Mouse (Mus musculus) MN1 (cell line): Measurements from ENCODE around the gene Urb1.
"Not testable (repeated sequence)": the region's sequence is repeated elsewhere in the genome, so short reads cannot be mapped to it uniquely, and the experiment has no call there.

ENCODE experiments used
- DNase-seq: peaks from one replicate; pipeline ENCODE4 v3.0.0-alpha.2; 2016; ENCODE audit warnings: low spot score

The Urb1 gene

GRCm38 (mm10) chr16:90809975-90810715 is at the start of gene Urb1:
Gene Urb1, minus strand, starts transcription at chr16:90810413.
- DNase-seq, result peak; percentile 96

GRCm38 (mm10) chr16:90858206-90858605 is 48.0 kb upstream of the Urb1 start:
- DNase-seq, result no peak

- no peak for DNase-seq
Measured at GRCm38 (mm10) chr16:90856552-90857200, 46.5 kb upstream of the Urb1 start.

GRCm38 (mm10) chr16:90851621-90852334 is 41.6 kb upstream of the Urb1 start:
- DNase-seq, result no peak

- DNase-seq, result peak; percentile 26
Measured at GRCm38 (mm10) chr16:90850881-90851280, 40.7 kb upstream of the Urb1 start.

- DNase-seq, result no peak
Measured at GRCm38 (mm10) chr16:90849262-90849661, 39.0 kb upstream of the Urb1 start.

- DNase-seq, result no peak
Measured at GRCm38 (mm10) chr16:90848697-90849096, 38.5 kb upstream of the Urb1 start.

- DNase-seq, result no peak
Measured at GRCm38 (mm10) chr16:90845591-90845990, 35.4 kb upstream of the Urb1 start.

- no peak for DNase-seq
Measured at GRCm38 (mm10) chr16:90845038-90845437, 34.8 kb upstream of the Urb1 start.

GRCm38 (mm10) chr16:90842164-90842563 is 32.0 kb upstream of the Urb1 start:
- no peak for DNase-seq

- DNase-seq, result no peak
Measured at GRCm38 (mm10) chr16:90837431-90837830, 27.2 kb upstream of the Urb1 start.

GRCm38 (mm10) chr16:90833041-90833791 is 23.0 kb upstream of the Urb1 start:
- peak; percentile 52 for DNase-seq

GRCm38 (mm10) chr16:90832495-90832894 is 22.3 kb upstream of the Urb1 start:
- no peak for DNase-seq

- DNase-seq, result peak; percentile 34
Measured at GRCm38 (mm10) chr16:90831676-90832075, 21.5 kb upstream of the Urb1 start.

- peak; percentile 89 for DNase-seq
Measured at GRCm38 (mm10) chr16:90830686-90831439, 20.6 kb upstream of the Urb1 start.

- peak; percentile 91 for DNase-seq
Measured at GRCm38 (mm10) chr16:90829894-90830685, 19.9 kb upstream of the Urb1 start.

- DNase-seq, result no peak
Measured at GRCm38 (mm10) chr16:90829136-90829535, 18.9 kb upstream of the Urb1 start.

GRCm38 (mm10) chr16:90827498-90827897 is 17.3 kb upstream of the Urb1 start:
- no peak for DNase-seq

- DNase-seq, result no peak
Measured at GRCm38 (mm10) chr16:90826457-90826856, 16.2 kb upstream of the Urb1 start, which contains the start of gene Eva1c. Gene Eva1c, plus strand, starts transcription at chr16:90826719.

GRCm38 (mm10) chr16:90826041-90826440 is 15.8 kb upstream of the Urb1 start:
- DNase-seq, result no peak

- DNase-seq, result not testable (repeated sequence)
Measured at GRCm38 (mm10) chr16:90823986-90824385, 13.8 kb upstream of the Urb1 start.
